Mouse (Mus musculus) 3T3-L1 (cell line): Measurements from ENCODE around the gene Oxsr1.
A peak's percentile ranks its signal among the peaks of the same experiment; 100 is the strongest.

Source experiments
- DNase-seq: peaks from one replicate; pipeline ENCODE4 v3.0.0-alpha.2; 2015; ENCODE audit warnings: low read depth, low spot score

Gene Oxsr1

GRCm38 (mm10) chr9:119322289-119323259, at the start of gene Oxsr1:
Oxsr1 (minus strand) TSS chr9:119322427.
- DNase-seq, result peak; percentile 99

DNA sequence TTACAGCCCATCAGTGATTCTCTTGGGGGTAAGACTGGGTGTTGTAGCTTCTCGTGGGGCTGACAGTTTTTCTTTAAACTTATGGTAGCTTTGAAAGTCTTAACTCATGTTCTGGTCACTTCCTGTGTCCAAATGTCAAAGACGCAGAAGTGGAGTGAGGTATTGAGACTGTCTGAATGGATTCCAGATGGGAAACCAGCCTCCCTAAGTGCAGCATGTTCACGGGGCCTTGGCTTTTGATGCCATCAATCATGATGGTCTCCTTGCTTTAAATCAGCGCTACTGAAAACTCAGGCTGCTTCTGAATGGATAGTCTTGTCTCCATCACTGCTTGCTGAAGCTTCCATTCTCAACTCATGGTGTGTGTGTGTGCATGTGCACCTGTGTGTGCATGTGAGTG, 49.0 kb upstream of the Oxsr1 start:
- no peak for DNase-seq

DNA sequence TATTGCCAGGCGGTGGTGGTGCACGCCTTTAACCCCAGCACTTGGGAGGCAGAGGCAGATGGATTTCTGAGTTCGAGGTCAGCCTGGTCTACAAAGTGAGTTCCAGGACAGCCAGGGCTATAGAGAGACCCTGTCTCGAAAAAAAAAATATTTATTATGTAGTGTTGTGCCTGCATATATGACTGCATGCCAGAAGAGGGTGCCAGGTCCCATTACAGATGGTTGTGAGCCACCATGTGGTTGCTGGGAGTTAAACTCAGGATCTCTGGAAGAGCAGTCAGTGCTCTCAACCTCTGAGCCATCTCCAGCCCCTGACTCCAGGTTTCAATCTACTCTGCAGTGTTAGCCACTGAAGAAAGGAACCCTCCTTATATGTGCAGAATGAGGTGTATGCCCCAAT, 48.5 kb upstream of the Oxsr1 start:
- peak; percentile 26 for DNase-seq

- DNase-seq, result no peak
Observed at GRCm38 (mm10) chr9:119368367-119368766, 46.1 kb upstream of the Oxsr1 start.

- DNase-seq, result no peak
Observed at GRCm38 (mm10) chr9:119365284-119365683, 43.1 kb upstream of the Oxsr1 start, which contains the start of gene Slc22a14. Slc22a14 (minus strand) TSS chr9:119365553.

GRCm38 (mm10) chr9:119363229-119363628, 41.0 kb upstream of the Oxsr1 start:
- DNase-seq, result no peak

DNA sequence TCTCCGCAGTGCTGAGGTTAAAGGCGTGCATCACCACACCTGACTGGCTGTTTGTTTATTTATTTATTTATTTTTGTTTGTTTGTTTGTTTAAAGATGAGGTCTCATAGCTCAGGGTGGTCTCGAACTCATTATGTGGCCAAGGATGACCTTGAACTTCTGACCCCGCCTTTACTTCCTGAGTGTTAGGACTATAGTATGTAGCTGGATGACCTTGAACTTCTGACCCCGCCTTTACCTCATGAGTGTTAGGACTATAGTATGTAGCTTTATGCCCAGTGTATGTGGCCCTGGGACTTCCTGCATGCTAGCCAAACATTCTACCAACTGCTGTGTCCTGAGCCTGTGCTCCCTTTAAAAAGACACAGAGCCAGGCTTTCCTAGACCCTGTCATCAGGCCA, 39.2 kb upstream of the Oxsr1 start:
- no peak for DNase-seq

GRCm38 (mm10) chr9:119358058-119358429, 35.8 kb upstream of the Oxsr1 start:
- DNase-seq, result no peak

GRCm38 (mm10) chr9:119357331-119358057, 35.3 kb upstream of the Oxsr1 start, which contains the start of gene Xylb:
Xylb (plus strand) TSS chr9:119357381.
- DNase-seq, result peak; percentile 86

DNA sequence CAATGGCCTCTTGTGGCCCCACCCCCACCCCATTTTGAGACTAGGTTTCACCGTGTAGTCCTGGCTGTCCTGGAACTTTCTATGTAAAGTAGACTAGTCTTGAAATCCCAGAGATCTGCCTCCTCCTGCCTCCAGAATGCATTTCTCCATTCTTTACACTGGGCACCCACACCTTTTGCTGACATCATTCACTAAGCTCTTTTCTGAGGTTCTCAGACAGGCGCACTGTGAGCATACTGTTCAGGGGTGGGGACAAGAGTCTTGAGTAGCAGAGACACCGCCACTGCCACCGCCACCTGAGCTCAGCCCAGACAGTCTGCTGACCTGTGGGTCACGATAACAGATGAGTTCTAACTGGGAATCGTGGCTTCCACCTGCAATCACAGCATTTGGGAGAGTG, 33.7 kb upstream of the Oxsr1 start:
- no peak for DNase-seq

- DNase-seq, result no peak
Observed at GRCm38 (mm10) chr9:119353926-119354325, 31.7 kb upstream of the Oxsr1 start.

DNA sequence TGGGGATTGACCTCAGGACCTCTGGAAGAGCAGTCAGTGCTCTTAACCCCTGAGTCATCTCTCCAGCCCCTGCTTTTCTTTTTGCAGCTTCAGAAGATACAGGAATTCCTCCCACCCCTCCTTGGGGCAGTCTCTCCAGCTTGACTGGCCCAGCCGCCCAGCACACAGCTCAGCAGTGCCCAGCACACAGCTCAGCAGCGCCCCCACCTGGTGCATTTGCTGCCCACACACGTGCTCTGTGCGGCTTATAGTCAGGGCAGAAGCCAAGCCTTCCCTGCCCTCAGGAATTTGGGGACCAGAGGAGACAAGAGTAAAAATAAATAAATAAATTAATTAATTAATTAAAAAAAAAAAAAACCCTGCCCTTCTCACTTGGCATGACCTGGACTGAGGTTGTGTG, 29.8 kb upstream of the Oxsr1 start:
- peak; percentile 86 for DNase-seq

GRCm38 (mm10) chr9:119350947-119351705, 28.9 kb upstream of the Oxsr1 start:
- peak; percentile 39 for DNase-seq

DNA sequence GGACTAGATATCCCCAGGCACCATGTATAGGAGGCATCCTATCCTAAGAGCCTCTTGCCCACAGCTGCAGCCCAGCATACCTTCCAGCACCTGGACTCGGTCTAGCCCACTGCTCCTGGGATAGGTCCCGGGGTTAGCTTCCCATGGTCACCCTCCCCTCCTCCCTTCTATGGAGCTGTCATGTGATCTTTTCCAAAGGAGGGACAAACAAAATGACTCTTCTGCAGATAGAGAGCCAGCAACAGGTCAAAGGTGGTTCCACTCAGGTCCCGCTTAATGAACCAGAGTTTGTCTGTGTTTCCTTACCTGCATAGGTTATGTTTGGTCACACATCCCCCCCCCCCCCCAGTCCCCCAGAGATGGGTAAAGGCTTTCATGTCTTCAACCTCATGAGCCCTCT, 28.3 kb upstream of the Oxsr1 start:
- DNase-seq, result no peak

GRCm38 (mm10) chr9:119346376-119346775, 24.1 kb upstream of the Oxsr1 start:
- DNase-seq, result no peak

GRCm38 (mm10) chr9:119342728-119343127, 20.5 kb upstream of the Oxsr1 start:
- DNase-seq, result no peak

- peak; percentile 100 for DNase-seq
Observed at GRCm38 (mm10) chr9:119340909-119341816, 18.9 kb upstream of the Oxsr1 start, which contains the start of gene Myd88. Myd88 (minus strand) TSS chr9:119341411.

GRCm38 (mm10) chr9:119340212-119340580, 18.0 kb upstream of the Oxsr1 start:
- DNase-seq, result no peak

- peak; percentile 87 for DNase-seq
Observed at GRCm38 (mm10) chr9:119339558-119340211, 17.5 kb upstream of the Oxsr1 start, which contains the start of gene Acaa1a. Acaa1a (plus strand) TSS chr9:119339676.

GRCm38 (mm10) chr9:119339106-119339505, 16.9 kb upstream of the Oxsr1 start:
- no peak for DNase-seq
